ENCODE assay signal across 11 mouse cellular contexts in genomic region chr9:85685010-85685409, GRCm38 (mm10).
A peak's percentile ranks its signal among the peaks of the same experiment; 100 is the strongest.
DNase-seq lines count a peak whose midpoint lies in the region; ATAC-seq and TF ChIP-seq lines count a peak whose summit lies in the region.
"Had no signal": no experiment of that assay in that cellular context is flagged by ENCODE, and none has a peak within 500 bp of the region (broad histone marks: within the 10 kb centered on the region; RNA-seq: fewer than 3 reads in every experiment).

No protein-coding gene starts in this region.

- peak; percentile 78 to 86 (median 85) for TF ChIP-seq CTCF in MEL (IDR thresholded peaks at IDR 0.05 in 2 of 3, conservative IDR thresholded peaks at IDR 0.05 in 1 of 3; ENCODE audit: control insufficient read depth in 1 of 3, insufficient read depth in 1 of 3, low read depth in 2 of 3, low read length in 3 of 3, poor library complexity in 1 of 3, severe bottlenecking in 1 of 3)
- peak; percentile 89 for TF ChIP-seq CTCF in liver, embryonic 14.5 days (IDR thresholded peaks at IDR 0.05; ENCODE audit: low read depth)

- H3K9ac ChIP-seq in heart, embryonic 12.5 days = no peak overlapping the region
- H3K9ac ChIP-seq in MEL (ENCODE audit: control insufficient read depth, low read depth, low read length, poor library complexity, severe bottlenecking) = no peak overlapping the region
- H3K9ac ChIP-seq in liver, embryonic 14.5 days (replicated peaks) = no peak overlapping the region
- H3K9ac ChIP-seq: lung, embryonic 15.5 days had no signal

- peaks cover 12% of the 10 kb centered on the region for H3K9me3 ChIP-seq in heart, embryonic 12.5 days (replicated peaks)
- no peaks in the 10 kb centered on the region for H3K9me3 ChIP-seq in MEL (replicated peaks; ENCODE audit: insufficient read depth, low read length)
- H3K9me3 ChIP-seq in liver, embryonic 14.5 days (ENCODE audit: control insufficient read depth, low read length) = no peaks in the 10 kb centered on the region
- H3K9me3 ChIP-seq: lung, embryonic 15.5 days had no signal

- H3K79me2 ChIP-seq in MEL (ENCODE audit: control insufficient read depth, insufficient read depth, low read length, poor library complexity) = no peaks in the 10 kb centered on the region

- no peak for TF ChIP-seq EP300 in MEL (IDR thresholded peaks at IDR 0.05; ENCODE audit: low read depth in 1 of 2, low read length in 2 of 2)
- TF ChIP-seq EP300 in liver, embryonic 14.5 days (IDR thresholded peaks at IDR 0.05; ENCODE audit: low read depth) = no peak

- H3K36me3 ChIP-seq in heart, embryonic 12.5 days = peaks cover 58% of the 10 kb centered on the region
- H3K36me3 ChIP-seq in MEL (ENCODE audit: control insufficient read depth in 1 of 2, insufficient read depth in 2 of 2, low read length in 2 of 2) = peaks cover 0 to 6% of the 10 kb centered on the region in 2 experiments; a peak in 2 of 4 replicates
- H3K36me3 ChIP-seq in liver, embryonic 14.5 days (replicated peaks; ENCODE audit: control insufficient read depth, insufficient read depth, low read depth) = peaks cover 18% of the 10 kb centered on the region

- no peak overlapping the region for H3K4me3 ChIP-seq in heart, embryonic 12.5 days
- H3K4me3 ChIP-seq in MEL (ENCODE audit: control insufficient read depth in 1 of 2, insufficient read depth in 1 of 2, low read depth in 2 of 2, low read length in 2 of 2) = no peak overlapping the region
- no peak overlapping the region for H3K4me3 ChIP-seq in liver, embryonic 14.5 days (ENCODE audit: insufficient read depth in 1 of 2, low read depth in 2 of 2, low read length in 2 of 2)
- H3K4me3 ChIP-seq: lung, embryonic 15.5 days had no signal

- H3K27me3 ChIP-seq in heart, embryonic 12.5 days (replicated peaks) = no peaks in the 10 kb centered on the region
- no peaks in the 10 kb centered on the region for H3K27me3 ChIP-seq in MEL (ENCODE audit: control insufficient read depth in 1 of 2, insufficient read depth in 2 of 2, low read length in 2 of 2)
- no peaks in the 10 kb centered on the region for H3K27me3 ChIP-seq in liver, embryonic 14.5 days (ENCODE audit: control insufficient read depth, insufficient read depth, low read length)
- H3K27me3 ChIP-seq: lung, embryonic 15.5 days had no signal

- DNase-seq in heart, postnatal 4 days = peak; percentile 25
- DNase-seq in 3T3-L1 (ENCODE audit: low read depth, low spot score) (peak; percentile 8), MEL (ENCODE audit: low read depth, low spot score) (peak; percentile 59)
- peak in 1 of 3 experiments; percentile 6 for DNase-seq in liver, embryonic 14.5 days (ENCODE audit: low read depth in 3 of 3, low spot score in 3 of 3)
- no peak for DNase-seq in right cerebral cortex, postnatal 36 days (ENCODE audit: low spot score in 2 of 2)
- DNase-seq in ovary, adult 18-20 months (ENCODE audit: low spot score) = no peak
- no peak for DNase-seq in layer of hippocampus, adult 9-11 months
- DNase-seq: cerebellum, adult 18-20 months; right cerebral cortex, postnatal 14 days had no signal

- no peak for ATAC-seq in heart, embryonic 12.5 days (ENCODE audit: insufficient number of reproducible peaks, low FRiP score)
- ATAC-seq in liver, embryonic 14.5 days (ENCODE audit: insufficient read depth) = no peak

- TF ChIP-seq POLR2A in MEL (IDR thresholded peaks at IDR 0.05; ENCODE audit: control insufficient read depth in 1 of 2, insufficient read depth in 1 of 2, low read depth in 1 of 2, low read length in 2 of 2, poor library complexity in 1 of 2) = no peak

- H3K4me2 ChIP-seq in heart, embryonic 12.5 days = no peak overlapping the region
- H3K4me2 ChIP-seq in liver, embryonic 14.5 days (ENCODE audit: low read depth) = no peak overlapping the region
- H3K4me2 ChIP-seq: lung, embryonic 15.5 days had no signal

- no peak overlapping the region for H3K27ac ChIP-seq in heart, embryonic 12.5 days (ENCODE audit: poor library complexity, severe bottlenecking)
- H3K27ac ChIP-seq in MEL (ENCODE audit: control insufficient read depth, low read depth, low read length) = no peak overlapping the region
- H3K27ac ChIP-seq in liver, embryonic 14.5 days = no peak overlapping the region
- H3K27ac ChIP-seq: lung, embryonic 15.5 days had no signal

- TF ChIP-seq RAD21 in MEL (IDR thresholded peaks at IDR 0.05; ENCODE audit: low read depth, low read length) = peak; percentile 85

- H3K4me1 ChIP-seq in heart, embryonic 12.5 days (replicated peaks) = peaks cover 6% of the 10 kb centered on the region
- no peaks in the 10 kb centered on the region for H3K4me1 ChIP-seq in MEL (ENCODE audit: control insufficient read depth in 1 of 2, insufficient read depth in 2 of 2, low read length in 2 of 2)
- no peaks in the 10 kb centered on the region for H3K4me1 ChIP-seq in liver, embryonic 14.5 days (replicated peaks; ENCODE audit: control insufficient read depth in 2 of 2, insufficient read depth in 2 of 2, low read length in 1 of 2)
- H3K4me1 ChIP-seq: lung, embryonic 15.5 days had no signal

- 87% methylated on average over 6 of the region's 6 CpGs for WGBS in heart, embryonic 12.5 days
- 85% methylated on average over 6 of the region's 6 CpGs for WGBS in liver, embryonic 14.5 days (ENCODE audit: insufficient replicate concordance)

TF ChIP-seq in MEL, 35 proteins besides CTCF, POLR2A, EP300 and RAD21:
- no peak for TF ChIP-seq MAFK (IDR thresholded peaks at IDR 0.05; ENCODE audit: borderline replicate concordance, low read depth, low read length)
- no peak for TF ChIP-seq GATA1 (IDR thresholded peaks at IDR 0.05; ENCODE audit: low read depth, low read length)
- TF ChIP-seq NRF1 (IDR thresholded peaks at IDR 0.05; ENCODE audit: insufficient read depth, low read depth, low read length, poor library complexity, severe bottlenecking) = no peak
- no peak for TF ChIP-seq GABPA (IDR thresholded peaks at IDR 0.05; ENCODE audit: low read depth, low read length)
- peak; percentile 57 for TF ChIP-seq SMC3 (IDR thresholded peaks at IDR 0.05; ENCODE audit: low read depth, low read length)
- TF ChIP-seq POLR2AphosphoS2 (IDR thresholded peaks at IDR 0.05; ENCODE audit: low read length) = no peak
- peak; percentile 23; the same call in 1 of the 2 replicates for TF ChIP-seq ZC3H11A (IDR thresholded peaks at IDR 0.05; ENCODE audit: low read depth, low read length)
- TF ChIP-seq SIN3A (IDR thresholded peaks at IDR 0.05; ENCODE audit: low read length) = no peak
- no peak for TF ChIP-seq ZKSCAN1 (IDR thresholded peaks at IDR 0.05; ENCODE audit: low read depth, low read length)

Comparison
In these comparisons a context has a peak if more than half of its experiments do, and no peak if none do; other contexts are left out.
1. DNase-seq: peak in heart, postnatal 4 days (single experiment), 3T3-L1 (single experiment) and MEL (single experiment); none in right cerebral cortex, postnatal 36 days (0 of 2), ovary, adult 18-20 months (single experiment) and layer of hippocampus, adult 9-11 months (single experiment).